Mouse (Mus musculus) olfactory bulb, adult 2 months (tissue): ENCODE data around the gene Scpep1.

ENCODE experiments used
- CTCF ChIP-seq: fragments of 200-500 bp; IDR thresholded peaks from 2 replicates; pipeline ENCODE4 v1.5.1; 2012; ENCODE audit warnings: low read depth, mild to moderate bottlenecking, low read length, moderate library complexity; ENCODE audit not compliant: insufficient read depth
- POLR2A ChIP-seq: fragments of 200-500 bp; IDR thresholded peaks from 2 replicates; pipeline ENCODE4 v1.6.1; 2012; ENCODE audit warnings: mild to moderate bottlenecking, low read depth, low read length, moderate library complexity; ENCODE audit not compliant: insufficient read depth

DNA sequence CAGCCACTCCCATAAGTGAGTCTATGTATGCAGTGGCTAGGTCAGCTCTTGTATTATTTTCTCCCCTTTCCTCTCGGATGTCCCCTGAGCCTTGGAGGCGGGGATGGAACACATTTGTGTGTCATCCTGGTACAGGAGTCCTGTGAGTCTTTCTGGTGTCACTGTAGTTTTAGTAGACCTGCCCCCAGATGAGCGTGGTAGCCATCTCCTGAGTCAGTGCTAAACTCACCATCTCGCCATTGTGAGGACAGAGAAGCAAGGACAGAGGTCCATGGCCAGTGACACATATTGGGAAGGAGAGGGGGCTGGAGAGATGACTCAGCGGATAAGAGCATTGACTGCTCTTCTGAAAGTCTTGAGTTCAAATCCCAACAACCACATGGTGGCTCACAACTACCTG is 21.9 kb upstream of the Scpep1 start:
- TF ChIP-seq POLR2A, result no peak
- no peak for TF ChIP-seq CTCF
